Mouse (Mus musculus): ENCODE data around the gene Sycp1. TPM values are rescaled to one million over a fixed set of nuclear protein-coding genes. Genes with fewer than 3 reads are reported as not detected.

The Sycp1 gene
- polyA plus RNA-seq, 1 experiment from 2014 or later = not detected

GRCm38 (mm10) chr3:102946312-102946711 lies 10.4 kb upstream of the Sycp1 start:
- H3K4me3 ChIP-seq (replicated peaks) = no peak overlapping the region
- no peak overlapping the region for H3K9ac ChIP-seq (replicated peaks)
- WGBS = 76% methylated on average over 3 of the region's 3 CpGs
- H3K27ac ChIP-seq = no peak overlapping the region
- ATAC-seq (ENCODE audit: insufficient number of reproducible peaks, insufficient read depth, low FRiP score, low TSS enrichment, low read depth) = no peak
- H3K4me1 ChIP-seq (replicated peaks) = no peaks in the 10 kb centered on the region
- H3K4me2 ChIP-seq = no peak overlapping the region
- no peaks in the 10 kb centered on the region for H3K9me3 ChIP-seq
- no peaks in the 10 kb centered on the region for H3K36me3 ChIP-seq
- H3K27me3 ChIP-seq = no peaks in the 10 kb centered on the region

GRCm38 (mm10) chr3:102938100-102938499 lies 2.2 kb upstream of the Sycp1 start:
- Histone ChIP-seq H3K4me2 (no peak overlapping the region), H3K4me3 (replicated peaks) (no peak overlapping the region), H3K4me1 (replicated peaks) (no peaks in the 10 kb centered on the region), H3K36me3 (no peaks in the 10 kb centered on the region), H3K27me3 (no peaks in the 10 kb centered on the region), H3K9ac (replicated peaks) (no peak overlapping the region), H3K27ac (no peak overlapping the region), H3K9me3 (peaks cover 10% of the 10 kb centered on the region)
- 100% methylated on average over 1 of the region's 1 CpGs for WGBS
- ATAC-seq (ENCODE audit: insufficient number of reproducible peaks, insufficient read depth, low FRiP score, low TSS enrichment, low read depth) = no peak

GRCm38 (mm10) chr3:102899136-102899535 lies 36.8 kb downstream of the Sycp1 start:
- Histone ChIP-seq H3K36me3 (no peaks in the 10 kb centered on the region), H3K27ac (no peak overlapping the region), H3K4me2 (no peak overlapping the region), H3K27me3 (no peaks in the 10 kb centered on the region), H3K4me3 (replicated peaks) (no peak overlapping the region), H3K9ac (replicated peaks) (no peak overlapping the region), H3K9me3 (no peaks in the 10 kb centered on the region), H3K4me1 (replicated peaks) (no peaks in the 10 kb centered on the region)
- 91% methylated on average over 1 of the region's 1 CpGs for WGBS
- ATAC-seq (ENCODE audit: insufficient number of reproducible peaks, insufficient read depth, low FRiP score, low TSS enrichment, low read depth) = no peak

- H3K4me2 ChIP-seq = no peak overlapping the region
- no peaks in the 10 kb centered on the region for H3K4me1 ChIP-seq (replicated peaks)
- H3K27me3 ChIP-seq = no peaks in the 10 kb centered on the region
- H3K36me3 ChIP-seq = no peaks in the 10 kb centered on the region
- no peaks in the 10 kb centered on the region for H3K9me3 ChIP-seq
- no peak overlapping the region for H3K27ac ChIP-seq
- no peak overlapping the region for H3K9ac ChIP-seq (replicated peaks)
- WGBS = 75% methylated on average over 4 of the region's 4 CpGs
- ATAC-seq (ENCODE audit: insufficient number of reproducible peaks, insufficient read depth, low FRiP score, low TSS enrichment, low read depth) = no peak
- no peak overlapping the region for H3K4me3 ChIP-seq (replicated peaks)
These were observed 55.4 kb downstream of the Sycp1 start for GRCm38 (mm10) chr3:102880529-102880928.

GRCm38 (mm10) chr3:102848661-102849060 lies 87.2 kb downstream of the Sycp1 start:
- Histone ChIP-seq H3K4me1 (replicated peaks) (no peaks in the 10 kb centered on the region), H3K4me3 (replicated peaks) (no peak overlapping the region), H3K27ac (no peak overlapping the region), H3K27me3 (no peaks in the 10 kb centered on the region), H3K36me3 (no peaks in the 10 kb centered on the region), H3K9ac (replicated peaks) (no peak overlapping the region), H3K4me2 (no peak overlapping the region), H3K9me3 (no peaks in the 10 kb centered on the region)
- ATAC-seq (ENCODE audit: insufficient number of reproducible peaks, insufficient read depth, low FRiP score, low TSS enrichment, low read depth) = no peak

- no peak overlapping the region for H3K9ac ChIP-seq (replicated peaks)
- H3K27ac ChIP-seq = no peak overlapping the region
- no peak overlapping the region for H3K4me3 ChIP-seq (replicated peaks)
- H3K4me1 ChIP-seq (replicated peaks) = no peaks in the 10 kb centered on the region
- no peaks in the 10 kb centered on the region for H3K27me3 ChIP-seq
- no peak overlapping the region for H3K4me2 ChIP-seq
- ATAC-seq (ENCODE audit: insufficient number of reproducible peaks, insufficient read depth, low FRiP score, low TSS enrichment, low read depth) = no peak
- no peaks in the 10 kb centered on the region for H3K9me3 ChIP-seq
- H3K36me3 ChIP-seq = no peaks in the 10 kb centered on the region
- WGBS = 37% methylated on average over 1 of the region's 1 CpGs
These were observed 93.5 kb downstream of the Sycp1 start for GRCm38 (mm10) chr3:102842386-102842785.

GRCm38 (mm10) chr3:102803937-102804336 lies 132.0 kb downstream of the Sycp1 start:
- Histone ChIP-seq H3K4me1 (replicated peaks) (no peaks in the 10 kb centered on the region), H3K4me3 (replicated peaks) (no peak overlapping the region), H3K27me3 (no peaks in the 10 kb centered on the region), H3K27ac (no peak overlapping the region), H3K36me3 (no peaks in the 10 kb centered on the region), H3K4me2 (no peak overlapping the region), H3K9me3 (peaks cover 3% of the 10 kb centered on the region; the same call in 1 of the 2 replicates), H3K9ac (replicated peaks) (no peak overlapping the region)
- 14% methylated on average over 3 of the region's 3 CpGs for WGBS
- no peak for ATAC-seq (ENCODE audit: insufficient number of reproducible peaks, insufficient read depth, low FRiP score, low TSS enrichment, low read depth)

GRCm38 (mm10) chr3:102787369-102787768 lies 148.5 kb downstream of the Sycp1 start:
- Histone ChIP-seq H3K27me3 (no peaks in the 10 kb centered on the region), H3K36me3 (no peaks in the 10 kb centered on the region), H3K4me3 (replicated peaks) (no peak overlapping the region), H3K9ac (replicated peaks) (no peak overlapping the region), H3K27ac (no peak overlapping the region), H3K4me1 (replicated peaks) (no peaks in the 10 kb centered on the region), H3K9me3 (no peaks in the 10 kb centered on the region), H3K4me2 (no peak overlapping the region)
- no peak for ATAC-seq (ENCODE audit: insufficient number of reproducible peaks, insufficient read depth, low FRiP score, low TSS enrichment, low read depth)
- WGBS = 35% methylated on average over 4 of the region's 4 CpGs

GRCm38 (mm10) chr3:102782618-102783017 lies 153.3 kb downstream of the Sycp1 start, which contains the start of gene Tshb:
Gene Tshb (minus strand): TSS chr3:102782718.
- Histone ChIP-seq H3K4me2 (no peak within 1 kb of the TSS), H3K9ac (replicated peaks) (no peak within 1 kb of the TSS), H3K27ac (no peak within 1 kb of the TSS), H3K4me1 (replicated peaks) (no peaks in the 10 kb centered on the region), H3K4me3 (replicated peaks) (no peak within 1 kb of the TSS), H3K36me3 (no peaks in the 10 kb centered on the region), H3K27me3 (no peaks in the 10 kb centered on the region), H3K9me3 (no peaks in the 10 kb centered on the region)
- ATAC-seq (ENCODE audit: insufficient number of reproducible peaks, insufficient read depth, low FRiP score, low TSS enrichment, low read depth) = no peak
- 83% methylated on average over 2 of the region's 2 CpGs for WGBS

GRCm38 (mm10) chr3:102773018-102773417 lies 162.9 kb downstream of the Sycp1 start:
- Histone ChIP-seq H3K4me3 (replicated peaks) (no peak overlapping the region), H3K27me3 (no peaks in the 10 kb centered on the region), H3K4me2 (no peak overlapping the region), H3K36me3 (no peaks in the 10 kb centered on the region), H3K4me1 (replicated peaks) (0 out of 2 replicates have a peak, but pooled peaks cover 4% of the 10 kb centered on the region), H3K9me3 (no peaks in the 10 kb centered on the region), H3K27ac (no peak overlapping the region), H3K9ac (replicated peaks) (no peak overlapping the region)
- ATAC-seq (ENCODE audit: insufficient number of reproducible peaks, insufficient read depth, low FRiP score, low TSS enrichment, low read depth) = no peak
- 90% methylated on average over 4 of the region's 4 CpGs for WGBS

Measured in limb, embryonic 12.5 days (tissue).